Mouse (Mus musculus): Measurements from ENCODE around the gene Vhl. TPM values are rescaled to one million over a fixed set of nuclear protein-coding genes. Genes with fewer than 3 reads are reported as not detected.
A peak's percentile ranks its signal among the peaks of the same experiment; 100 is the strongest.

Vhl gene
- 60.3 and 60.5 TPM in 2 replicates for polyA plus RNA-seq (2014; fragmentation: Nextera tagmentation; extraction: Ambion mirVana)

DNA sequence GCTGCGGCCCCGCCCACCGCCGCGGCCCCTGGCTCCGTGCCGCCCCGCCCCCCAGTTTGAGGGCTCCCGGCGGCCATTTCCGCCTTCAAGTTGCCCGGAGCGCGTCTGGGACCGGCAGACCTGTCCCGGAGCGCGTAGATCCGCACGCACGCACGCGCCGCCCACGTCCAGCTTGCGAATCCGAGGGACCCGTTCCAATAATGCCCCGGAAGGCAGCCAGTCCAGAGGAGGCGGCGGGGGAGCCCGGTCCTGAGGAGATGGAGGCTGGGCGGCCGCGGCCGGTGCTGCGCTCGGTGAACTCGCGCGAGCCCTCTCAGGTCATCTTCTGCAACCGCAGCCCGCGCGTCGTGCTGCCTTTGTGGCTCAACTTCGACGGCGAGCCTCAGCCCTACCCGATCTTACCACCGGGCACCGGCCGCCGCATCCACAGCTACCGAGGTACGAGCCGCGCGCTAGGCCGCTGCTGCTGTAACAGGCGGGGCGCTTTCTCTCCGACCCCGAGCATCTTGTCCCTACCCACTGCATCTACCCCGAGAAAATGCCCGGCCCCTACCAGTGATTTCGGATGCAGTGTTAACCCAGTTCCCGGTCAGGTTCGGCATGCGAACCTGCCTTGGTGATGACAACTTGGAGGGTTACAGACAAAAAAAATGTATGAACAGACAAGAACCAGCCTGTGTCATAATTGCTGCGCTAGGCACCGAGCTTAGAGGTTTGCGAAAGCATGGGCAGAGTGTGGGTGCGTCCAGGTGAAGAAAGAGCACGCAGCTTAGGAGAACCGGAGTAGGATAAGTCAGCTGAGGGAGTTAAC, at the start of gene Vhl:
Gene Vhl (plus strand): TSS at position 19 of the 811 bp plus-strand sequence.
- Histone ChIP-seq H3K9ac (ENCODE audit: low read length) (peak within 1 kb of the TSS; percentile 92), H3K4me1 (ENCODE audit: control insufficient read depth, insufficient read depth, low read length) (peaks cover 7% of the 10 kb centered on the region; the same call in 1 of the 2 replicates), H3K4me2 (ENCODE audit: low read depth, severe bottlenecking) (peak within 1 kb of the TSS; percentile 76), H3K9me3 (ENCODE audit: control insufficient read depth, low read length) (no peaks in the 10 kb centered on the region), H3K27ac (replicated peaks; ENCODE audit: low read depth, low read length) (peak within 1 kb of the TSS; percentile 72), H3K27me3 (ENCODE audit: control insufficient read depth, insufficient read depth, low read length) (no peaks in the 10 kb centered on the region), H3K36me3 (ENCODE audit: control insufficient read depth, insufficient read depth, low read length) (peaks cover 5% of the 10 kb centered on the region), H3K4me3 (ENCODE audit: low read depth, low read length) (peak within 1 kb of the TSS; percentile 64)
- DNase-seq (ENCODE audit: low spot score), result peak; percentile 89
- peak; percentile 86 for ATAC-seq (ENCODE audit: insufficient number of reproducible peaks, low FRiP score, low TSS enrichment, low read depth)
- WGBS, result under 1% methylated on average over 70 of the region's 76 CpGs

DNA sequence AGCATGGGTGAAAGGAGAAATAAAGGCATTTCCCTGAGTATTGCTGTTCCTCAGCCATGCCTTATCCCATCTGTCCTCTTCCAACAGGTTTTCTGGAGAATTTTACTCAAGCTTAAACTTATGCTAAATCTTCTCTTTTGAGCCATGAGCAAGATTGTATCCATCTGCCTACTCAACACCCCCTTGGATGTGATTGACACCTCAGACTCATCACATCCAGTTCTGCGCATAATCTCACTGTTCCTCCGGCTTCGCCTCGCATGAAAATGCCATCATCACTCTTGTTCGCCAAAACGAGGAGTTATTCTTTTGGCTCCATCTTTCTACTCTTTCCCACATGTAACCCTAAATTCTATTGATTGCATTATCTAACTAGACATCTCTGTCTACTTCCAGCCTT, 47.7 kb upstream of the Vhl start:
- H3K27ac ChIP-seq (replicated peaks; ENCODE audit: low read depth, low read length), result no peak overlapping the region
- ATAC-seq (ENCODE audit: insufficient number of reproducible peaks, low FRiP score, low TSS enrichment, low read depth), result no peak
- H3K4me3 ChIP-seq (ENCODE audit: low read depth, low read length), result no peak overlapping the region
- H3K4me2 ChIP-seq (ENCODE audit: low read depth, severe bottlenecking), result no peak overlapping the region
- DNase-seq (ENCODE audit: low spot score), result no peak
- no peaks in the 10 kb centered on the region for H3K9me3 ChIP-seq (ENCODE audit: control insufficient read depth, low read length)
- no peaks in the 10 kb centered on the region for H3K4me1 ChIP-seq (ENCODE audit: control insufficient read depth, insufficient read depth, low read length)
- no peak overlapping the region for H3K9ac ChIP-seq (ENCODE audit: low read length)
- peaks cover 7% of the 10 kb centered on the region for H3K36me3 ChIP-seq (ENCODE audit: control insufficient read depth, insufficient read depth, low read length)
- no peaks in the 10 kb centered on the region for H3K27me3 ChIP-seq (ENCODE audit: control insufficient read depth, insufficient read depth, low read length)
- WGBS, result 97% methylated on average over 6 of the region's 6 CpGs

- H3K4me3 ChIP-seq (ENCODE audit: low read depth, low read length), result no peak overlapping the region
- no peak overlapping the region for H3K9ac ChIP-seq (ENCODE audit: low read length)
- H3K36me3 ChIP-seq (ENCODE audit: control insufficient read depth, insufficient read depth, low read length), result peaks cover 7% of the 10 kb centered on the region
- H3K4me1 ChIP-seq (ENCODE audit: control insufficient read depth, insufficient read depth, low read length), result no peaks in the 10 kb centered on the region
- H3K4me2 ChIP-seq (ENCODE audit: low read depth, severe bottlenecking), result no peak overlapping the region
- DNase-seq (ENCODE audit: low spot score) (no peak), ATAC-seq (ENCODE audit: insufficient number of reproducible peaks, low FRiP score, low TSS enrichment, low read depth) (no peak)
- 95% methylated on average over 3 of the region's 3 CpGs for WGBS
- no peak overlapping the region for H3K27ac ChIP-seq (replicated peaks; ENCODE audit: low read depth, low read length)
- no peaks in the 10 kb centered on the region for H3K27me3 ChIP-seq (ENCODE audit: control insufficient read depth, insufficient read depth, low read length)
- H3K9me3 ChIP-seq (ENCODE audit: control insufficient read depth, low read length), result no peaks in the 10 kb centered on the region
Observed at GRCm38 (mm10) chr6:113579306-113579705, 44.5 kb upstream of the Vhl start.

DNA sequence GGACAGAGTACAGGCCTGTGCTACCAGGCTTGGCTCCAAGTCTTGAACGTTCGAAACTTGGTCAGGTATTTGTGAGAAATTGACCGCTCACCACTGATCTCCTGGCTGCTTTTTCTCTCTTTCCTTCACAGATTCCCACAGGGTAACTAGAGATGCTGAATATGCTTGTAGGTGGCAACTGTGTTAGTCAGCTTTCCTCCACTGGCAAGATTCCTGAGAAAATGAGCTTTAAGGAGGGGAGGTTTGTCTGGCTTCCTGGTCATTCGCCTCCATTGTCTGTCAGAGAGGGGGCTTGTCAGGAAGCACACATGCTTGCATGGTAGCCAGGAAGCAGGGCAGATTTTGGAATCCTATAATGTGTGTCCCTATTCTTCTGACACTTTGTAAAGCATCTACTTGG, 40.7 kb upstream of the Vhl start:
- DNase-seq (ENCODE audit: low spot score) (no peak), ATAC-seq (ENCODE audit: insufficient number of reproducible peaks, low FRiP score, low TSS enrichment, low read depth) (no peak)
- Histone ChIP-seq H3K27me3 (ENCODE audit: control insufficient read depth, insufficient read depth, low read length) (no peaks in the 10 kb centered on the region), H3K27ac (replicated peaks; ENCODE audit: low read depth, low read length) (no peak overlapping the region), H3K36me3 (ENCODE audit: control insufficient read depth, insufficient read depth, low read length) (no peaks in the 10 kb centered on the region; the same call in 1 of the 2 replicates), H3K4me1 (ENCODE audit: control insufficient read depth, insufficient read depth, low read length) (no peaks in the 10 kb centered on the region), H3K9me3 (ENCODE audit: control insufficient read depth, low read length) (no peaks in the 10 kb centered on the region), H3K4me2 (ENCODE audit: low read depth, severe bottlenecking) (no peak overlapping the region), H3K9ac (ENCODE audit: low read length) (no peak overlapping the region), H3K4me3 (ENCODE audit: low read depth, low read length) (no peak overlapping the region)
- WGBS, result 94% methylated on average over 4 of the region's 4 CpGs

DNA sequence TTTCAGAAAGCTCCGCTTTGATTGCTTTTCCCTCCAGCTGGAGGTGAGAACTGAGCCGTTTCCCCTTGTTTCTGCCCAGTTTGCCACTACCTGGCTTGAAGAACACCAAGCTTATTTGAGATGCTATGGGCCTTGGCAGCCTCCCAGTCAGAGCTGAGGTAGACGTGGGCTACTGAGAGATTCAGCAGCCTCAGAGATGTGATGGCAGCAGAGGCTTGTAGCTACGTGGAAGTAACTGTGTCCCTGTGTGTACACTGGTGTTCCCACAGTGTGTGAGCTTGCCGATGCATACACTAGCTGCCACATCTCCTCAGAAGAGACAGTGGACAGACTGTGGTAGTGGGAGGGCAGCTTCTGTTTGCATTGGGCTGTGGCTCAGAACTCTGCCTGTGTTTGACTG, 38.7 kb upstream of the Vhl start:
- H3K27ac ChIP-seq (replicated peaks; ENCODE audit: low read depth, low read length), result no peak overlapping the region
- no peaks in the 10 kb centered on the region for H3K27me3 ChIP-seq (ENCODE audit: control insufficient read depth, insufficient read depth, low read length)
- 94% methylated on average over 5 of the region's 5 CpGs for WGBS
- no peaks in the 10 kb centered on the region for H3K9me3 ChIP-seq (ENCODE audit: control insufficient read depth, low read length)
- no peak overlapping the region for H3K4me3 ChIP-seq (ENCODE audit: low read depth, low read length)
- no peaks in the 10 kb centered on the region for H3K4me1 ChIP-seq (ENCODE audit: control insufficient read depth, insufficient read depth, low read length)
- no peak for ATAC-seq (ENCODE audit: insufficient number of reproducible peaks, low FRiP score, low TSS enrichment, low read depth)
- no peaks in the 10 kb centered on the region; the same call in 1 of the 2 replicates for H3K36me3 ChIP-seq (ENCODE audit: control insufficient read depth, insufficient read depth, low read length)
- H3K9ac ChIP-seq (ENCODE audit: low read length), result no peak overlapping the region
- no peak for DNase-seq (ENCODE audit: low spot score)
- H3K4me2 ChIP-seq (ENCODE audit: low read depth, severe bottlenecking), result no peak overlapping the region

DNA sequence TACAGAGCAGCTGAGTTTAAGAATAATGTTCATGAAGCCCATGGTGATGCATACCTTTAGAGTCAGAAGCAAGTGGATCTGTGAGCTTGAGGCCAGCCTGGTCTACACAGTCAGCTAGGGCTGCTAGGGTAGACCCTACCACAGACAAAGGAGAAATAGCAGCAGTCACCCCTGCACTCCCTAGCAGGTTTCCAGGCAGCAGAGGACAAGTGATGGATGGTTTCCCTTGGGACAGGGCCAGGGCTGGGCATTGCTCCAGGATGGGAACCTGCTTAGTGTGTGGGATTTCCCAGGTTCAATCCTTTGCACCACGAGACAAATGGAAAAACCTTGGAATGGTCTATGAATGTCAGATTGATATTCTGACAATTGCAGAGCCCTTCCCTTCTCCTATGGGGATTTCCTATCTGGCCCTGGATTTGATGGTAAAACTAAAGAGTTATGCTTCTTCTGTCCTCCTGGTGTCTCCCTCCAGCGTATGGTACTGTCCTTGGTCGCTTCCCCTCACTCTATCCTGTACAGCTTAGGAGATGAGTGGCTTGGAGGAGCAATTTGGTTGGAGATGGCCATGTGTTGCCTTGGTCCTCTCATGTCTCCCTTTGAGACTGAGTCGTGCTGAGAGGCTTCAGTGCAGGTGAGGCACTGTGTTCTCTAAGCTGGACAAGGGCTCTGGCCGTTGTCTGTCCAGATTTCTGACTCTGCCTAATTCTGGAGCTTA, 37.1 kb upstream of the Vhl start:
- ATAC-seq (ENCODE audit: insufficient number of reproducible peaks, low FRiP score, low TSS enrichment, low read depth), result no peak
- no peak overlapping the region for H3K9ac ChIP-seq (ENCODE audit: low read length)
- DNase-seq (ENCODE audit: low spot score), result no peak
- H3K4me3 ChIP-seq (ENCODE audit: low read depth, low read length), result no peak overlapping the region
- H3K4me2 ChIP-seq (ENCODE audit: low read depth, severe bottlenecking), result no peak overlapping the region
- H3K27me3 ChIP-seq (ENCODE audit: control insufficient read depth, insufficient read depth, low read length), result no peaks in the 10 kb centered on the region
- no peak overlapping the region for H3K27ac ChIP-seq (replicated peaks; ENCODE audit: low read depth, low read length)
- H3K9me3 ChIP-seq (ENCODE audit: control insufficient read depth, low read length), result no peaks in the 10 kb centered on the region
- no peaks in the 10 kb centered on the region; the same call in 1 of the 2 replicates for H3K36me3 ChIP-seq (ENCODE audit: control insufficient read depth, insufficient read depth, low read length)
- WGBS, result 87% methylated on average over 5 of the region's 5 CpGs
- H3K4me1 ChIP-seq (ENCODE audit: control insufficient read depth, insufficient read depth, low read length), result no peaks in the 10 kb centered on the region

DNA sequence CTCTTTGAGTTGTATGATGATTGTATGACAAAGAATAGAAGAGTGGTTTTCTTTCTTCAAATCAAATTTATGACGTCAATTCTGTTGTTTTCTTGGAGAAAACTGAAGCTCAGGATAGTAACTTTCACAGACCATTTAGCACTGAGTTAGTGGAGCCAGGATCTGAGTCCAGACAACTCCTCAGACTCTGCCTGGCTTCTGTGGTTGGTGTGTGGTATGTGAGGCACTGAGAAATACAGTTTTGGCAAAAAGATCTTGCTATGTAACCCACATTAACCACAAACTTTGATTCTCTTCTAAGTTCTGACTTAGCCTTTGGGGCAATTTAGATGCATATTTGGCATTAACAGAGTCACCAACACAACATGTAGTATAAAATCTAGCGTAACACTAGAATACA, 31.1 kb upstream of the Vhl start:
- Histone ChIP-seq H3K4me1 (ENCODE audit: control insufficient read depth, insufficient read depth, low read length) (no peaks in the 10 kb centered on the region), H3K36me3 (ENCODE audit: control insufficient read depth, insufficient read depth, low read length) (no peaks in the 10 kb centered on the region), H3K9me3 (ENCODE audit: control insufficient read depth, low read length) (no peaks in the 10 kb centered on the region), H3K9ac (ENCODE audit: low read length) (no peak overlapping the region), H3K27ac (replicated peaks; ENCODE audit: low read depth, low read length) (no peak overlapping the region), H3K4me3 (ENCODE audit: low read depth, low read length) (no peak overlapping the region), H3K27me3 (ENCODE audit: control insufficient read depth, insufficient read depth, low read length) (no peaks in the 10 kb centered on the region), H3K4me2 (ENCODE audit: low read depth, severe bottlenecking) (no peak overlapping the region)
- DNase-seq (ENCODE audit: low spot score), result no peak
- WGBS, result 90% methylated on average over 2 of the region's 2 CpGs
- ATAC-seq (ENCODE audit: insufficient number of reproducible peaks, low FRiP score, low TSS enrichment, low read depth), result no peak

DNA sequence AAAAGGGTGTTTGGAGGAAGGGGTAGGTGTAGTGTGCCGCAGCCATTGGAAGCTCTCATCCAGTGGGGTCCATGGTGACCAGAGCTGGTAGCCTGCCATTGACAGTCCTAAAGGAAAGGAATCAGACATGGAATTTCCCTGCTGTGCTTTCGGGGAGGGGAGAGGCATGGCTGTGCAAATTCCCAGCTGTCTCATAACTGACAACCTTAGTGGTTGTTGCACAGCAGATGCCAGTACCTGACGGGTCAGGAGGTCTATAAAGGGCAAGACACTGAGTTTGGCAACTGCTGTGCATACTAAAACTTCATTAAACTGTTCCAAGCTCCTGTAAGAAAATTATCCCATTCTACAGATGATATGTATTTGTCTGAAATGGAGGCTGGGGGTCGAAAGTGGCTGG, 25.8 kb upstream of the Vhl start:
- H3K36me3 ChIP-seq (ENCODE audit: control insufficient read depth, insufficient read depth, low read length), result no peaks in the 10 kb centered on the region

More for the DNA sequence above, 25.8 kb upstream of the Vhl start:
- Histone ChIP-seq H3K4me2 (ENCODE audit: low read depth, severe bottlenecking) (no peak overlapping the region), H3K9ac (ENCODE audit: low read length) (no peak overlapping the region), H3K9me3 (ENCODE audit: control insufficient read depth, low read length) (no peaks in the 10 kb centered on the region), H3K27me3 (ENCODE audit: control insufficient read depth, insufficient read depth, low read length) (no peaks in the 10 kb centered on the region), H3K4me3 (ENCODE audit: low read depth, low read length) (no peak overlapping the region), H3K4me1 (ENCODE audit: control insufficient read depth, insufficient read depth, low read length) (no peaks in the 10 kb centered on the region), H3K27ac (replicated peaks; ENCODE audit: low read depth, low read length) (no peak overlapping the region)
- ATAC-seq (ENCODE audit: insufficient number of reproducible peaks, low FRiP score, low TSS enrichment, low read depth) (no peak), DNase-seq (ENCODE audit: low spot score) (no peak)
- WGBS, result 84% methylated on average over 4 of the region's 4 CpGs

Measured in limb, embryonic 11.5 days (tissue).